Mouse (Mus musculus) T-helper 2 cell (primary cell): ENCODE data around the gene Acoxl.

Experiments
- in situ Hi-C: fragments of 300-600 bp; cut with MboI, MseI; formaldehyde crosslinking; loops from one replicate; pipeline ENCODE4 v1.15.1; 2025; ENCODE audit warnings: high pct_unique_total_duplicates

Gene Acoxl

DNA sequence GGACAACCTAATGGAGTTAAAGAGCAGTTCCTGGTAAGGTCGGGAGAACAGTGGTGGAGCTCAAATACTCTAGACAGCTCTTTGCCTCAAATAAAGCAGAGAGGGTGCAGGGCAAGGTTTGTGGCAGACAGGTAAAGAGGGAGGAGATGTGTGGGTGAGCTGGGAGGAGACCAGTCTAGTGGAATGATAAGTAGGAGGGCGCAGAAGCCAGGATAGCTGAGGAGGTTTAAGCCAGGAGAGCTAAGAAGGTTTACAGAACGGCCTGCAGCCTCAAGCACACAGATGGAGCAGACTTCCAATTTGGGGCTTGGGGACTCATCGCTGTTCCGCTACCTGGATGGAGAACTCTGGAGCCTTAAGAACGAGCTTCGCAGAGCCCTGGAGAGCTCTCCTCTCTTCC lies at the start of gene Acoxl:
TSS of gene Acoxl (plus strand) at position 301 of the 400 bp plus-strand sequence.
- in situ Hi-C loops = no loop called here

DNA sequence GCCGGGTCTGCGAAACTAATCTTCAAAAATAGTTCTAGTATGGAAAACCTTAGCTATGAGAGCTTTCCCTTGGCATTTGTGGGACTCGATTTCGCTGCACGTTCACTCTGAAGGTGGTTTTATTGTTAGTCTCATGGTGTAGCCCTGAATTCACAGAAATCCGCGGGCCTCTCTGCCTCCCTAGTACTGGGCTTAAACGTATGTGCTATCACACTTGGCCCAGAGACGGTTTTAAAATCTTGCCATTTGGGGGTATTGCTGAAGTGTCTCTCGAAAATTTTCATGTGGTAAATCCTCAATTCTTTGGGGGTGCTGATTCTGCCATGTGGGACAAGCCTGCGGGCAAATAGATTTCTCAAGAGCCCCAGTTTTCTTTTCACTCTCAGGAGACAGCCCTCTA lies 49.5 kb upstream of the Acoxl start:
- in situ Hi-C loops = no loop called here

DNA sequence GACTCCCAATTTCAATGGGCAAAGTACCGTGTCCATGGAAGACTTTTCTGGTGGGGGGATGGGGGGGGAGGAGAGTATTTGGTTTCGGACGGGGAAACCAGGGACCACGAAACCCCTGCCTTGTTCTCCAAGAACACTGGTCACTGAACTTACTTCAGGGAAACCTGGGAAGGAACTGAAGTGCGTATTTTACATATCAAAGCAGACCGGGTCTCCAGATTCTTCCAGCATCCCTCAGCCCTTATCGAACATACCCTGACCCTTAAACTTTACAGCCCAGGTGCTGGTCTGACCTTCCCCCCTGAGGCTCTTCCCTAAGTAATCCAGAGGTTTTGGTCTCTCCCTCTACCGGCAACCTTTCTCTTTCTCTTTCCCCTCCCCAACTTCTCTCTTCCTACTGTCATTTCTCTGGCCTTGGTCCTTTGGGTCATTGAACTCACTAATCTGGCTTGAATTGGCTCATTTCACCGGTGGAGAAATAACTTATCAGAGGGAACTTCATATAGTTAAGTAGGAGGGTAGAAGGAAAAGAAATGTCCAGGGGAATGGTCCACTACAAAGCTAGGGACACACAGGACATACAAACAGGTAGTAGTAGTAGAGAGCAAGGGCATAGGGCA lies 48.9 kb upstream of the Acoxl start:
- in situ Hi-C loops = no loop called here

DNA sequence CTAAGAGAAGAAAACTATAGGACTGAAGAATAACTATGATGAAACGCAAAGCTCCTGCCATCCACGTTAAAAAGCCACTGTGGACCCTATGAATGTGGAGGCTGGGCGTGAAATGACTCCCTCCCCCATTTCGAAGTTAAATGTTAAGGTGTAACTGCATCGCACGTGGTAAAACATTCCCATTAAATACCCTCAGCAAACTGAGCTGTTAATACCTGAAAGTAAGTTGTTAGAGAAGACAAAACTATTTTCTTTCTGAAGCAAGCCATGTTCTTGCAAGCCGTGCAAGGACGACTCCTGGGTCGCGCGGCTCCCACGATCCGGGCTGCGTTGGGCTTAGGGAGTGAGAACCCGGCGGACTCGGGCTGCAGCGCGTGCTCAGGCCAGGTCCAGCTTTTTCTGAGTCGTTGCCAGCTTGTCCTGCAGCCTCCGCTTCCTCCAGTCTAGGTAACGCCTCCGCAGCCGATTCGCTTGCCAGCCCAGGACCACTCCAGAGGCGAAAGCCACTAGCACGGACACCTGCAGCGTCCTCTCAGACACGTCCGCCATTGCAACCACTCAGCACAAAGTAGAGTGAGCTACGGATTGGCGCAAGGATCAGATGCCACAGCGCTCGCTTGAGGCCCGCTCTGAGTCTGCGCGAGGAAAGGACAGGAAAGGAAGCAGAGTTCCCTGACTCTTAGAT lies 46.6 kb upstream of the Acoxl start, which contains the start of gene Mtln:
TSS of gene Mtln (minus strand) at position 570 of the 685 bp plus-strand sequence.
- in situ Hi-C loops = no loop called here

DNA sequence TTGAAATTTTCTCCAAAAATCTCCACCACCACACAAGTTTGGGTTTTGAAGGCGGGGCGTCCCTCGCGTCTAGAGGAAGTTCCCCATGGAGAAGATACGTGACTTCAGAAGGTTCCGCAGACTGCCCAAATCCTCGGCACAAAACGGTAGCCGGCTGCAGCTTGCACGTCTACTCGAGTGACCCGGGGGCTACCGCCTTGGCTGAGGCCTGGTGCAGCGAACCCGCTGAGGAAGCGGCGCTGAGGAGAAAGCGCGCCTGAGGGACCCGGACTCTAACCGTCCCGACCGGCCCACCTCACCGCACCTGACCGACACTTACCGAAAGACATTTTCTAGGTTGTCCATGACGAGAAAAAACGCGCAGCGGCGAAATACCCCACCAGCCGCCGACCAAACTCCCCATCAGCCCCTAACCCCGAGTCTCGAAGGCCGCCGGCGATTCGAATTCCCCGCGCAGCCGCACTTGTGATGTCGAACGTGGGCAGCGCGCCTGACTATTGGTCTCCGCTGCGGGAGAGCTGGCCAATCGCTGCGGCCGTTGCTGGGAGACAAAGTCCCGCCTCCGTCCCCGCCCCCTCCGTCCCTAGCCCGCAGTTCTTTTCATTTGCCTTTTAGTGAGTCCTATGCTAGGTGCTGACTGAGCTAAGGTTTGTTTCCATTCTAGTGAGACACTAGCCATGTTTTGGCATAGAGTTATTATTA lies 7.1 kb upstream of the Acoxl start, which contains the start of gene Bub1:
TSS of gene Bub1 (minus strand) at position 465 of the 702 bp plus-strand sequence.
- in situ Hi-C loops = no loop called here

DNA sequence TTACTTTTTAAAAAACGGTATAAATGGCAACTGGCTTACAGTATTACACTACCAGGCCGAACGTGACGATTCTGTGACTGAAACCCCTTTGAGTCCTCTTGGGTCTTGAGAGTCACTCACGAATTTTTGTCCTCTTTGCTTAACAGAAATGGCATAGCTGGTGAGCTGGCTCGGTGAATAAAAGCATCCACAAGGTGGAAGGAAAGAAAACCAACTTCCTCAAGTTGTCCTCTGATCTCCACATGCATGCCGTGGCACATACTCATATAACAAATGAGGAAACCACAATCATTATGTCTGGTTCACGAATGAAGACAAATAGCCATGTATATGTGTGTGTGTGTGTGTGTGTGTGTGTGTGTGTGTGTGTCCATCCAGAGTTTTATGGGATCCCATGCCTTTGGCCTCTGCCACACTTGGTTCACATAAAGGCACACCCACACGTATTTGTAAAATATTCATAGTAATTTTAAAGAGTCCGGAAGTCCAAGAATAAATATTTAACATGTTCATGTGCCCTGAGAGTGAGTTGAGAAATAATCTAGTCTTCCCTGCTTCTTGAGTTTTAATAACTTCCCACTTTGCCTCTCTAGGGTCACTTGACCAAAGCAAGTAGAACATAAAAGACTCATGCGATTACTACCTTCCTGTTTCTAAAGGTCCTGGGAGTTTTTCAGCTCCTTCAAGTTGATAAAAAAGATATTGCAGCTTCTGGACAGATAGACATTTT lies 6.4 kb upstream of the Acoxl start:
- in situ Hi-C loops = no loop called here

GRCm38 (mm10) chr2:127832833-127833190 lies 5.9 kb upstream of the Acoxl start:
- in situ Hi-C loops = no loop called here

DNA sequence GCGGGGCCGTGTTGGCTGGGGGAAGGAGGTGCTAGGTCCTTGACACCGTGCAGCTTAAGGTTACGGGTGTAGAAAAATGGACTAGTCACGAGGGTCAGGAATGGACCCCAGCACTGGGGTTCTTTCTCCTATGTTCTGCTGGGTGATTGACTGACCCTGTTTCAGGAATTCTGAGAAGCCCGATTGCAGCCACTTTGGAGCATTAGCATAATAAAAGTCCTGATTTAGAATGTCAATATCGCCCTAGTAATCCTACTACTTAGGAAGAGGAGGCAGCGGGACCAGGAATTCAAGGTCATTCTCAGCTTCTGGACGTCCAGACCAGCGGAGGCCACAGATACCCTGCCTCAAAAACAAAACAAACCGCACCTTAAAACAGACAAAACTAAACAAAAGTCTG lies 749 bp downstream of the Acoxl start:
- in situ Hi-C loops = no loop called here

DNA sequence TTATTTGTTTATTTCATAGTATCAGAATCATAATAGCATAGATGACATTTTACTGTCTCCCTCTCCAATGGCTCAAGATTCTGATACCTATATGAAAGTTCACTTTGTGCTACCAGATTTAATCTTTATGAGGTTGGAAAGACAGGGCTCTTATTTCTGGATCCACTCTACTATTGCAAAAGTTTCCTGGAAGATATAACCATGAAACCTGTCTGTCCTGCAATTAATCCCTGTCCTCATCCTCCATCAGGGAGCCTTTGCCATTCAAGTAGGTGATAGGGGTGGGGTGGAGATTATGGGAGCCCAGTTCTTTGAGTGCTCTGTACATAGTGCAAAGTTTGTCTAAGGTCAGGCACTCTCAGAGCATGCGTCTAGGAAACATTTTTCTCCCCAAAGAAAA lies 2.7 kb downstream of the Acoxl start:
- in situ Hi-C loops = no loop called here

GRCm38 (mm10) chr2:127842421-127842820 lies 3.7 kb downstream of the Acoxl start:
- in situ Hi-C loops = no loop called here

DNA sequence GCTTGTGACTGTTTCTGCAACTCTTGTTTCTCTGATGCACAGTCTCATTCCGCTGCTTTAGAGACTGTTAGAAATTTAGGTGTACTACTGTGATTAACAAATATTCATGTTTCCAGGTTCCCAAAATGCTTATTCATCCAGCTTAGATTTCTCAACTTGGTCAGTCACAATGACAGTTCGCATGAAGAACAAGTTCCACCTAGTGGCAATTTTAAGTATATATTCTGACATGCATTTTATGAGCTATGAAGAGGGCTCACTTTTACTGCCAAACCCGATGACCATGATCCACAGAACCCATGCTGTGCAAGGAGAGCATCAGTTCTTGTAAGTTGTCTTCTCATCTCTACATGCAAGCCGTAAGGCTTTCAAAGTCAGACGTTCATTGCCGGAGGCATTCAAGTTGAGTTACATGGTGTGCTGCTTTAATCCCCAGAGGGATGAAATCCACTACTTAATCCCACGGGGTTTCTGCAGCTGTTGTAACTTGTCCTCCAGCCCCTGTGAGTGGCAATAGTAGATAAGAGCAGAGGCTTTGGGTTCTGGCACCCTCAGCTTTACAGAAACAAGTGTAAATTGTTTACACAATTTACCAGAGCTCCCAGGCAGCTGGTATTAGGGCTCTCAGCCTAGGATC lies 6.8 kb downstream of the Acoxl start:
- in situ Hi-C loops = no loop called here

DNA sequence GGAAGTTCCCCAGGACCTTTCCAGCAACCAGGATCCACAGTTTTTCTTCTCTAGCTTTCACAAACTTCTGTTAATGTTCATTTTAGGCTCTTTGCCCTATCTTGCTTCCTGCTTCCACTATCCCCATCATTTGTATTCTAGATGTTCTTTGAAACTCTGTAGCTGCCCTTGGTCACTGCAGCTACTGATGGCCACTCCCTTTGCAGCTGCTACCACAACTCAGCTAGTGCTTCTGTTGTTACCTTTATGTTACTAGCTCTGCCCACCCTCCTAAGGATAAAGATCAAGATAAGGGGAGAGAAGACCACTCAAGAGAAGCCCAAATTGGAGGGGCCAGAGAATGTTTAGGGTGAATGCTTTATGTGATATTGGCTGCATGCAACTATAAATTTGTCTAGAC lies 7.3 kb downstream of the Acoxl start:
- in situ Hi-C loops = no loop called here

- in situ Hi-C loops = no loop called here
Measured at GRCm38 (mm10) chr2:127846571-127846970, 7.9 kb downstream of the Acoxl start.

- in situ Hi-C loops = no loop called here
Measured at GRCm38 (mm10) chr2:127850371-127850770, 11.7 kb downstream of the Acoxl start.

- in situ Hi-C loops = no loop called here
Measured at GRCm38 (mm10) chr2:127854332-127854991, 15.8 kb downstream of the Acoxl start.

DNA sequence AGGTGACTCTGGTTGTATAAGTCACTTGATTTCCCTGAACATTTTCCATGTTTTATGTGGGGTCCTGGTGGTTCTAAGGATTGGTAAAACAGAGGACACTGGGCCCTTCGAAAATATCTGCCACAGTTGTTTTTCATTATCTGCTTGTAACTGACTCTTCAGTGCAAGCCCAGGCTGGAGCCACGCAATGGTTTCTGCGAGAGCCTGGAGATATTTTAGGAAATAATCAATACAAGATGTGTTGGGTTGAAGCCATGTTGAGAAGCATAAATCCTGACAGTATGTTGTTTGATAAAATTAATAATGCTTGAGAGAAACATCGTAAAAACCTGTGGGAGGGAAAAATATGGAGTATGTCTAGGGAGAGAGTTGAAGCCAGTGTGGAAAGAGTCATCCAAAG lies 25.7 kb downstream of the Acoxl start:
- in situ Hi-C loops = no loop called here

DNA sequence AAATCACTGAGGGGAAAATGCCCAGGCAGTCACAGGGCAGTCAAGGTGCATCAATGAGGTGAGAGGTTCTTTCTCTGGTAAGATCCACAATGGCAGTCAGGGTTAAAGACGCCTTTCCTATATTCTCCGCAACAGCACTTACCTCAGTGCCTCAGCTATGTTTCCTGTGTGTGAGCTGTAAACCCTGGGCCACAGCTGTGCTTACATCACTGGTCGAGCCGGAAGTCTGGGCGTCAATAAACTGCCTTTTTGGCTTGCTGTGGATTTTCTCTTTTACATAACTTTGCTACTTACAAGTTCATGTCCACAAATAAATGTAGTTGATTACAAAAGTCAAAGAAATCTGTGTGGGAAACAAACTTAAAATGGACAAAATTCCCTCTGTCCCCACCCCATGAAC lies 42.4 kb downstream of the Acoxl start:
- in situ Hi-C loops = no loop called here

GRCm38 (mm10) chr2:127889432-127889831 lies 50.8 kb downstream of the Acoxl start:
- in situ Hi-C loops = loop anchor here (5.0 kb wide), 2 partner anchors 233 to 528 kb away; no protein-coding TSS in a partner anchor

- in situ Hi-C loops = loop anchor here (5.0 kb wide), 2 partner anchors 232 to 527 kb away; no protein-coding TSS in a partner anchor
Measured at GRCm38 (mm10) chr2:127889979-127890378, 51.3 kb downstream of the Acoxl start.

DNA sequence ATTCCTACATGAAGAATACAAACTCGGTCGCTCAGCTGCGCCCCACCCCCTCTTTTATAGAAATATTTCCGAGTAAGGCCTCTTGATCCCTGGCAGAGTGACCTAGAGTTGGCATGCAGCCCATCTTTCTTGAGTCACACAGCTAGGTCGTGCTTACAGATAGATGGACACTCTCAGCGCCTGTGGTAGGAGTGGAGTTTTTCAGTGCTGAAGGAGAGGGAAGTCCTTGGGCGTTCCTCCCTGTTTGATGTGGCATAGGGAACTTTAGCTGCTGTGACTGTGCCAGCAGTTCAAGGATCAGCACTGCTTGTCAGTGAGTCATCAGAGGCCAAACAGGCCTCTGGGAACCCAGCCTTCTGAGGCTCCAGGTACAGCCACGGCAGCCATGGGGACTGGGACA lies 51.9 kb downstream of the Acoxl start:
- in situ Hi-C loops = no loop called here

DNA sequence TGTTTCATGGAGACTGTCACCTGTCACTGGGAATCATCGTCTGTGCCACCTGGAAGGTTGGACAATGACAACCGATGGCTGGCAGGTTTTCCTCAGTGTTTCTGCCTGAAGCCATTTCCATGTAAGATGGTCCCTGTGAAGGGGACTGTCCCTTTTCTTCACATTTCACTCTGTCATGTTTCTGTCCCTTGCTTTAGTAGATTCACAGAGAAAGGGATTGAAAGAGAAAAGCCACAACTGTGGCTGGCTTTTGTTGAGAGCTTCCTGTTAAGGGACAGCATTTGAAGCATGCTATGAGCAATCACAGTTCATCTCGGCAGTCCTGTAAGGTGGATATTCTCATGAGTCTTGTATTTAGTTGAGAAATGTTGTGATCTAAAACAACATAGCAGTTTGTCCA lies 52.4 kb downstream of the Acoxl start:
- in situ Hi-C loops = no loop called here
